16 mouse cellular contexts compared by ENCODE assay signal in genomic region chr9:107443324-107443723, GRCm38 (mm10). TPM values are rescaled to one million over a fixed set of nuclear protein-coding genes. Genes with fewer than 3 reads are reported as not detected.
DNase-seq lines count a peak whose midpoint lies in the region; ATAC-seq and TF ChIP-seq lines count a peak whose summit lies in the region.
"Had no signal": no experiment of that assay in that cellular context is flagged by ENCODE, and none has a peak within 500 bp of the region (broad histone marks: within the 10 kb centered on the region; RNA-seq: fewer than 3 reads in every experiment).

No protein-coding gene starts in this region.

- WGBS in forebrain, embryonic 12.5 days, result 64% methylated on average over 12 of the region's 12 CpGs
- WGBS in forebrain, embryonic 14.5 days, result 58% methylated on average over 12 of the region's 12 CpGs
- WGBS in neural tube, embryonic 12.5 days, result 63% methylated on average over 12 of the region's 12 CpGs
- 52% methylated on average over 12 of the region's 12 CpGs for WGBS in hindbrain, embryonic 13.5 days
- WGBS in neural tube, embryonic 13.5 days, result 49% methylated on average over 12 of the region's 12 CpGs
- 72% methylated on average over 12 of the region's 12 CpGs for WGBS in intestine, postnatal 0 days

- H3K4me2 ChIP-seq in forebrain, embryonic 12.5 days, result no peak overlapping the region
- H3K4me2 ChIP-seq in forebrain, embryonic 14.5 days (ENCODE audit: low read length), result no peak overlapping the region
- peak overlapping the region; percentile 16; the same call in 1 of the 2 replicates for H3K4me2 ChIP-seq in neural tube, embryonic 12.5 days (replicated peaks)
- H3K4me2 ChIP-seq in hindbrain, embryonic 13.5 days, result no peak overlapping the region
- H3K4me2 ChIP-seq in neural tube, embryonic 13.5 days, result no peak overlapping the region
- no peak overlapping the region for H3K4me2 ChIP-seq in intestine, postnatal 0 days (replicated peaks; ENCODE audit: low read depth)
- H3K4me2 ChIP-seq: embryonic facial prominence, embryonic 12.5 days; liver, embryonic 12.5 days had no signal

- no peak for TF ChIP-seq CTCF in intestine, postnatal 0 days (IDR thresholded peaks at IDR 0.05; ENCODE audit: low read depth)

- H3K27me3 ChIP-seq in forebrain, embryonic 12.5 days, result no peaks in the 10 kb centered on the region
- H3K27me3 ChIP-seq in forebrain, embryonic 14.5 days (replicated peaks; ENCODE audit: control insufficient read depth, insufficient read depth, low read length), result 0 out of 2 replicates have a peak, but pooled peaks cover 5% of the 10 kb centered on the region
- no peaks in the 10 kb centered on the region for H3K27me3 ChIP-seq in neural tube, embryonic 12.5 days (replicated peaks)
- no peaks in the 10 kb centered on the region for H3K27me3 ChIP-seq in hindbrain, embryonic 13.5 days
- no peaks in the 10 kb centered on the region for H3K27me3 ChIP-seq in neural tube, embryonic 13.5 days
- H3K27me3 ChIP-seq in intestine, postnatal 0 days (replicated peaks; ENCODE audit: control insufficient read depth, insufficient read depth, low read length), result 0 out of 2 replicates have a peak, but pooled peaks cover 4% of the 10 kb centered on the region
- H3K27me3 ChIP-seq: embryonic facial prominence, embryonic 12.5 days had no signal

- ATAC-seq in forebrain, embryonic 12.5 days (ENCODE audit: low FRiP score), result no peak
- no peak for ATAC-seq in forebrain, embryonic 14.5 days
- ATAC-seq in neural tube, embryonic 12.5 days (ENCODE audit: low FRiP score, low read depth), result no peak
- ATAC-seq in hindbrain, embryonic 13.5 days (ENCODE audit: low FRiP score), result no peak
- ATAC-seq in neural tube, embryonic 13.5 days (ENCODE audit: low read depth), result no peak
- no peak for ATAC-seq in intestine, postnatal 0 days
- ATAC-seq: liver, embryonic 12.5 days had no signal

- 0 out of 2 replicates have a peak overlapping the region, but pooled peaks have one; percentile 33 for H3K9ac ChIP-seq in forebrain, embryonic 12.5 days
- H3K9ac ChIP-seq in forebrain, embryonic 14.5 days (ENCODE audit: low read length), result no peak overlapping the region
- H3K9ac ChIP-seq in neural tube, embryonic 12.5 days, result no peak overlapping the region
- peak overlapping the region; percentile 56 for H3K9ac ChIP-seq in hindbrain, embryonic 13.5 days
- H3K9ac ChIP-seq in neural tube, embryonic 13.5 days, result peak overlapping the region; percentile 23; the same call in 1 of the 2 replicates
- no peak overlapping the region for H3K9ac ChIP-seq in intestine, postnatal 0 days (ENCODE audit: low read depth, low read length)
- H3K9ac ChIP-seq: embryonic facial prominence, embryonic 12.5 days; liver, embryonic 12.5 days had no signal

- no peak for DNase-seq in forebrain, embryonic 14.5 days (ENCODE audit: low spot score)
- no peak for DNase-seq in neural tube, embryonic 10.5 days (ENCODE audit: extremely low spot score, low spot score)
- no peak for DNase-seq in embryo, embryonic 9.5 days (ENCODE audit: extremely low spot score)
- DNase-seq: cerebellum, postnatal 36 days; gastrocnemius, adult 2 months; heart, adult 18-20 months; heart, postnatal 36 days; kidney, adult 2 months had no signal

- no peak overlapping the region for H3K4me3 ChIP-seq in forebrain, embryonic 12.5 days (replicated peaks)
- H3K4me3 ChIP-seq in forebrain, embryonic 14.5 days (ENCODE audit: low read depth, low read length), result no peak overlapping the region
- no peak overlapping the region for H3K4me3 ChIP-seq in neural tube, embryonic 12.5 days
- no peak overlapping the region for H3K4me3 ChIP-seq in hindbrain, embryonic 13.5 days
- H3K4me3 ChIP-seq in neural tube, embryonic 13.5 days, result no peak overlapping the region
- H3K4me3 ChIP-seq in intestine, postnatal 0 days (ENCODE audit: low read depth, low read length), result no peak overlapping the region
- H3K4me3 ChIP-seq: embryonic facial prominence, embryonic 12.5 days; gastrocnemius, adult 2 months; liver, embryonic 12.5 days; megakaryocyte, embryonic 14.5 days had no signal

- H3K36me3 ChIP-seq in forebrain, embryonic 12.5 days (replicated peaks), result no peaks in the 10 kb centered on the region
- H3K36me3 ChIP-seq in forebrain, embryonic 14.5 days (ENCODE audit: control insufficient read depth, insufficient read depth, low read length), result no peaks in the 10 kb centered on the region
- no peaks in the 10 kb centered on the region for H3K36me3 ChIP-seq in neural tube, embryonic 12.5 days
- H3K36me3 ChIP-seq in hindbrain, embryonic 13.5 days, result no peaks in the 10 kb centered on the region
- H3K36me3 ChIP-seq in neural tube, embryonic 13.5 days, result no peaks in the 10 kb centered on the region
- no peaks in the 10 kb centered on the region for H3K36me3 ChIP-seq in intestine, postnatal 0 days (ENCODE audit: control insufficient read depth, insufficient read depth)
- H3K36me3 ChIP-seq: embryonic facial prominence, embryonic 12.5 days; liver, embryonic 12.5 days had no signal

- no peaks in the 10 kb centered on the region for H3K9me3 ChIP-seq in forebrain, embryonic 12.5 days
- no peaks in the 10 kb centered on the region for H3K9me3 ChIP-seq in forebrain, embryonic 14.5 days (replicated peaks; ENCODE audit: control insufficient read depth, low read length)
- H3K9me3 ChIP-seq in neural tube, embryonic 12.5 days, result no peaks in the 10 kb centered on the region
- no peaks in the 10 kb centered on the region for H3K9me3 ChIP-seq in hindbrain, embryonic 13.5 days
- no peaks in the 10 kb centered on the region for H3K9me3 ChIP-seq in neural tube, embryonic 13.5 days
- H3K9me3 ChIP-seq in intestine, postnatal 0 days (ENCODE audit: control insufficient read depth), result no peaks in the 10 kb centered on the region
- H3K9me3 ChIP-seq: embryonic facial prominence, embryonic 12.5 days; liver, embryonic 12.5 days had no signal

- peaks cover 38% of the 10 kb centered on the region for H3K4me1 ChIP-seq in forebrain, embryonic 12.5 days
- H3K4me1 ChIP-seq in forebrain, embryonic 14.5 days (ENCODE audit: control insufficient read depth, insufficient read depth, low read length), result peaks cover 12% of the 10 kb centered on the region; the same call in 1 of the 2 replicates
- peaks cover 38% of the 10 kb centered on the region for H3K4me1 ChIP-seq in neural tube, embryonic 12.5 days
- peaks cover 62% of the 10 kb centered on the region for H3K4me1 ChIP-seq in hindbrain, embryonic 13.5 days (replicated peaks)
- peaks cover 66% of the 10 kb centered on the region for H3K4me1 ChIP-seq in neural tube, embryonic 13.5 days (replicated peaks)
- no peaks in the 10 kb centered on the region for H3K4me1 ChIP-seq in intestine, postnatal 0 days (replicated peaks; ENCODE audit: control insufficient read depth, insufficient read depth, low read length)
- H3K4me1 ChIP-seq: liver, embryonic 12.5 days had no signal

- H3K27ac ChIP-seq in forebrain, embryonic 12.5 days, result 0 out of 2 replicates have a peak overlapping the region, but pooled peaks have one; percentile 19
- no peak overlapping the region for H3K27ac ChIP-seq in forebrain, embryonic 14.5 days (ENCODE audit: low read depth, low read length)
- H3K27ac ChIP-seq in neural tube, embryonic 12.5 days, result no peak overlapping the region; the same call in 1 of the 2 replicates
- H3K27ac ChIP-seq in hindbrain, embryonic 13.5 days, result peak overlapping the region; percentile 84
- H3K27ac ChIP-seq in neural tube, embryonic 13.5 days (replicated peaks), result peak overlapping the region; percentile 88
- no peak overlapping the region for H3K27ac ChIP-seq in intestine, postnatal 0 days (ENCODE audit: low read depth, low read length)
- H3K27ac ChIP-seq: embryonic facial prominence, embryonic 12.5 days; gastrocnemius, adult 2 months; liver, embryonic 12.5 days had no signal

RNA-seq across cellular contexts. Expression of gene Cacna2d2, which starts 43.9 kb away (rescaled TPM):
- polyA plus RNA-seq in forebrain, embryonic 12.5 days (2016; fragmentation: Nextera tagmentation; extraction: Ambion mirVana), result 3.3 and 3.4 TPM in 2 replicates
- polyA plus RNA-seq in forebrain, embryonic 14.5 days (2014; fragmentation: Nextera tagmentation; extraction: Ambion mirVana), result 4.2 and 4.3 TPM in 2 replicates
- polyA plus RNA-seq in neural tube, embryonic 12.5 days (2016; fragmentation: Nextera tagmentation; extraction: Ambion mirVana), result 5.4 and 5.8 TPM in 2 replicates
- polyA plus RNA-seq in hindbrain, embryonic 13.5 days (2015; fragmentation: Nextera tagmentation; extraction: Ambion mirVana), result 7.6 and 8.3 TPM in 2 replicates
- 8.1 and 8.6 TPM in 2 replicates for polyA plus RNA-seq in neural tube, embryonic 13.5 days (2015; fragmentation: Nextera tagmentation; extraction: Ambion mirVana)
- 0.14 and 0.22 TPM in 2 replicates for polyA plus RNA-seq in intestine, postnatal 0 days (2015; fragmentation: Nextera tagmentation; extraction: Ambion mirVana)

Comparison
In these comparisons a context has a peak if more than half of its experiments do, and no peak if none do; other contexts are left out.
1. H3K27ac ChIP-seq: peak in forebrain, embryonic 12.5 days (single experiment), hindbrain, embryonic 13.5 days (single experiment) and neural tube, embryonic 13.5 days (single experiment); none in forebrain, embryonic 14.5 days (single experiment), neural tube, embryonic 12.5 days (single experiment) and intestine, postnatal 0 days (single experiment).
2. H3K9ac ChIP-seq: peak in forebrain, embryonic 12.5 days (single experiment), hindbrain, embryonic 13.5 days (single experiment) and neural tube, embryonic 13.5 days (single experiment); none in forebrain, embryonic 14.5 days (single experiment), neural tube, embryonic 12.5 days (single experiment) and intestine, postnatal 0 days (single experiment).